Mouse (Mus musculus) brown adipose tissue, adult 24 weeks (tissue): ENCODE results near the gene Vapb. TPM values are rescaled to one million over a fixed set of nuclear protein-coding genes. Genes with fewer than 3 reads are reported as not detected.

Experiments used
- H3K27ac ChIP-seq: fragments of 200-500 bp; replicated peaks from 2 replicates; pipeline ENCODE4 v1.5.1; 2012; ENCODE audit warnings: low read depth, mild to moderate bottlenecking, low read length
- H3K4me1 ChIP-seq: fragments of 200-500 bp; 2 replicates; pipeline ENCODE4 v1.6.1; 2012; ENCODE audit warnings: low read length, mixed read lengths; ENCODE audit not compliant: control insufficient read depth, insufficient read depth, insufficient read length
- H3K4me3 ChIP-seq: fragments of 200-500 bp; 2 replicates; pipeline ENCODE4 v1.5.1; 2012; ENCODE audit warnings: low read depth, mild to moderate bottlenecking, low read length, moderate library complexity; ENCODE audit not compliant: insufficient read depth
- polyA plus RNA-seq: library from polyadenylated mRNA; stranded (reverse); fragments of >200 nt; gene quantifications from 2 replicates; pipeline ENCODE4 v1.2.4, GENCODE M21; 2012; ENCODE audit not compliant: missing spikeins, insufficient read depth, insufficient read length

Gene Vapb
- polyA plus RNA-seq, 1 experiment = 75.7 TPM

- Histone ChIP-seq H3K4me1 (peaks cover 13% of the 10 kb centered on the region; the same call in 1 of the 2 replicates), H3K27ac (no peak overlapping the region), H3K4me3 (no peak overlapping the region)
These were observed 57.5 kb downstream of the Vapb start for GRCm38 (mm10) chr2:173794531-173795510.

- H3K4me1 ChIP-seq = 0 out of 2 replicates have a peak, but pooled peaks cover 5% of the 10 kb centered on the region
- H3K27ac ChIP-seq = no peak overlapping the region
- no peak overlapping the region for H3K4me3 ChIP-seq
These were observed 58.7 kb downstream of the Vapb start for GRCm38 (mm10) chr2:173795801-173796673.

- no peak overlapping the region for H3K4me3 ChIP-seq
- 0 out of 2 replicates have a peak, but pooled peaks cover 4% of the 10 kb centered on the region for H3K4me1 ChIP-seq
- no peak overlapping the region for H3K27ac ChIP-seq
These were observed 59.3 kb downstream of the Vapb start for GRCm38 (mm10) chr2:173796674-173796963.

GRCm38 (mm10) chr2:173799513-173799912, 62.2 kb downstream of the Vapb start:
- Histone ChIP-seq H3K4me1 (0 out of 2 replicates have a peak, but pooled peaks cover 3% of the 10 kb centered on the region), H3K4me3 (no peak overlapping the region), H3K27ac (no peak overlapping the region)

- Histone ChIP-seq H3K4me1 (no peaks in the 10 kb centered on the region), H3K4me3 (no peak overlapping the region), H3K27ac (no peak overlapping the region)
These were observed 63.3 kb downstream of the Vapb start for GRCm38 (mm10) chr2:173800566-173800965.

- no peaks in the 10 kb centered on the region for H3K4me1 ChIP-seq
- H3K4me3 ChIP-seq = no peak overlapping the region
- H3K27ac ChIP-seq = no peak overlapping the region
These were observed 64.1 kb downstream of the Vapb start for GRCm38 (mm10) chr2:173801405-173801876.

GRCm38 (mm10) chr2:173802176-173802575, 64.9 kb downstream of the Vapb start:
- H3K4me1 ChIP-seq = no peaks in the 10 kb centered on the region
- H3K27ac ChIP-seq = no peak overlapping the region
- no peak overlapping the region for H3K4me3 ChIP-seq

GRCm38 (mm10) chr2:173802956-173803355, 65.6 kb downstream of the Vapb start:
- Histone ChIP-seq H3K4me3 (no peak overlapping the region), H3K4me1 (no peaks in the 10 kb centered on the region), H3K27ac (no peak overlapping the region)

- H3K4me3 ChIP-seq = no peak overlapping the region
These were observed 66.5 kb downstream of the Vapb start for GRCm38 (mm10) chr2:173803827-173804226.

GRCm38 (mm10) chr2:173806621-173807020, 69.3 kb downstream of the Vapb start:
- H3K27ac ChIP-seq = no peak overlapping the region
- H3K4me1 ChIP-seq = no peaks in the 10 kb centered on the region
- H3K4me3 ChIP-seq = no peak overlapping the region

More at GRCm38 (mm10) chr2:173803827-173804226, 66.5 kb downstream of the Vapb start:
- Histone ChIP-seq H3K4me1 (no peaks in the 10 kb centered on the region), H3K27ac (no peak overlapping the region)

- no peak overlapping the region for H3K27ac ChIP-seq
- no peak overlapping the region for H3K4me3 ChIP-seq
- no peaks in the 10 kb centered on the region for H3K4me1 ChIP-seq
These were observed 71.6 kb downstream of the Vapb start for GRCm38 (mm10) chr2:173808942-173809341.

- Histone ChIP-seq H3K4me3 (no peak overlapping the region), H3K4me1 (no peaks in the 10 kb centered on the region), H3K27ac (no peak overlapping the region)
These were observed 72.9 kb downstream of the Vapb start for GRCm38 (mm10) chr2:173810036-173810850.

GRCm38 (mm10) chr2:173810851-173811130, 73.5 kb downstream of the Vapb start:
- H3K27ac ChIP-seq = no peak overlapping the region
- H3K4me3 ChIP-seq = no peak overlapping the region
- no peaks in the 10 kb centered on the region for H3K4me1 ChIP-seq

GRCm38 (mm10) chr2:173811850-173812249, 74.5 kb downstream of the Vapb start:
- Histone ChIP-seq H3K4me3 (no peak overlapping the region), H3K4me1 (no peaks in the 10 kb centered on the region), H3K27ac (no peak overlapping the region)

- Histone ChIP-seq H3K27ac (no peak overlapping the region), H3K4me3 (no peak overlapping the region), H3K4me1 (no peaks in the 10 kb centered on the region)
These were observed 75.8 kb downstream of the Vapb start for GRCm38 (mm10) chr2:173813071-173813470.
